Mouse (Mus musculus) spleen, embryonic (tissue): ENCODE data around the gene C87977.
"Not testable (repeated sequence)": the region's sequence is repeated elsewhere in the genome, so short reads cannot be mapped to it uniquely, and the experiment has no call there.

Source experiments
- CTCF ChIA-PET: fragments of 350-600 bp; sonication (Branson Sonifier 250); formaldehyde crosslinking; loops from one replicate; lab custom pipeline; 2022; lab: Charles Lee

Gene C87977

DNA sequence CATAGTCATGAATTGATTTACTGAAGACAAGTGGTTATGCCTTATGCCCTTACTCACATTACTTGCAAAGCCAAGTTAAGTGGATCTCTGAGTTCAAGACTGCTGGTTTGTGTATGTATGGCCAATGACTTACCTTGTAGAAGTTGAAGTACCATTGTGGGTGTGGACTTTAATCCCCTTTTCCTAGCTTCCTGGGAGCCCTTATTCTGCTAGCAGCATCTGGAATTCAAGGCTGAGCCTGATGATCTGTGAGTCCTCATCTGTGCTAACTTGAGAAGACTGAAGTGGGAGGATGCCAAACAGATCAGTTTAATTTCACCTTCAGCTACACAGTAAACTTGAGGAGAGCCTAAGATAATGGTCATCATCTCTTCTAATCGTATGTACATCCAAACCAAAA is at the start of gene C87977:
C87977 (minus strand) TSS at position 101 of the 400 bp plus-strand sequence.
- CTCF ChIA-PET = not testable (repeated sequence)

DNA sequence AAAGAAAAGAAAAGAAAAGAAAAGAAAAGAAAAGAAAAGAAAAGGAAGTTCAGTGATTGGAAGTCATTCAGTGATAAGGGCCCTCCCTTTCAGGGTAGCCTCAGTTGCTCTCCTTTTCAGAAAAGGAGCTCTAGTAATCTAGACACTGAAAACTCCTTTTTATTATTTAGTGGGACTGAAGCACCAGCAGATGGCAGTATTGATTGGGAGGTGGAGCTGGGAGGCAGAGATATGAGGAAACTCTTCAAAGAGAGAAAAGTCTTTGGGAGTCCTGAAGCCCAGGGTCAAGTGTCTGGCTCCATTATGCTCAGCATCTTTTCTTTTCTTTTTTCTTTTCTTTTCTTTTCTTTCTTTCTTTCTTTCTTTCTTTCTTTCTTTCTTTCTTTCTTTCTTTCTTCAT is 41.6 kb upstream of the C87977 start:
- CTCF ChIA-PET = not testable (repeated sequence)

DNA sequence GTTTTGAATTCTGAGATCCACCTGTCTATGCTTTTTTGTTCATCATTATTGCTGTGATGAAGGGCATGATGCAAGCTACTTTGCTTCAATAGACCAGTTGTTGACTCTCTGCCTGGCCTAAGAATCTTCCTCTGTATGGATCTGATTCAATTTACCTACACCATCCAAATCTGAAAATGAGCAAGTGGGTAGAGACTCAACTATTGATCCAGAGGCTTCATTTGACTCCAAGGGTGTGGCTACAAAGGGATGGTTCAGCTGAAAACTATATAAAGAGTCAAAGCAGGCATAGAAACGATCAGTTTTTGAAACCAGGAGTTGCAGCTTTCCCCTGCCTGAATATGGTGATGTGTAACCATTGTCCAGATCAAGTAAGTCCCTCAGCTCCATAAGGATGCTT is 22.7 kb downstream of the C87977 start, which contains the start of gene Oog2:
Oog2 (plus strand) TSS at position 301 of the 400 bp plus-strand sequence.
- CTCF ChIA-PET = no interaction called here

DNA sequence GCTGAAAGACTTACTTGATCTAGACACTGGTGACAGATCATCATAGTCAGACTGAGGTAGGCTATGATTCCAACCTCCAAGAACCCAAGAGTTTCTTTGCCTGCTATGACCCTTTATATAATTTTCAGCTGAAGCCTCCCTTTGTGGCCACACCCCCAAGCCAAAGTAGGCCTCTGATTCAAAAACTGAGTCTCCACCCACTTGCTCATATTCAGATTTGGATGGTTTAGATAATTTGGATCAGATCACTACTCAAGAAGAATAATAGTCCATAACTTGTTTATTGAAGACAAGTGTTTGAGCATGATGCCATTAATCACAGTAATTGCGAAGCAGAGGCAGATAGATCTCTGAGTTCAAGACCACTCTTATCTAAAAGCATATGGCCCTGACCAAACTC is 50.6 kb downstream of the C87977 start, which contains the start of gene Oog3:
Oog3 (minus strand) TSS at position 101 of the 400 bp plus-strand sequence.
- CTCF ChIA-PET = no interaction called here
